Mouse (Mus musculus): ENCODE measurements at regions not wholly inside any gene's neighbourhood (a gene's known extent, or its start where the extent isn't known, plus 50 kb on each side); places are given as distances from the start of the nearest gene placed in this dataset.
"Not testable (repeated sequence)": the region's sequence is repeated elsewhere in the genome, so short reads cannot be mapped to it uniquely, and the experiment has no call there.

- 94% methylated on average over 2 of the region's 2 CpGs for WGBS
Measured at GRCm38 (mm10) chr3:155742421-155742820, 649.2 kb downstream of the Lrriq3 start.

DNA sequence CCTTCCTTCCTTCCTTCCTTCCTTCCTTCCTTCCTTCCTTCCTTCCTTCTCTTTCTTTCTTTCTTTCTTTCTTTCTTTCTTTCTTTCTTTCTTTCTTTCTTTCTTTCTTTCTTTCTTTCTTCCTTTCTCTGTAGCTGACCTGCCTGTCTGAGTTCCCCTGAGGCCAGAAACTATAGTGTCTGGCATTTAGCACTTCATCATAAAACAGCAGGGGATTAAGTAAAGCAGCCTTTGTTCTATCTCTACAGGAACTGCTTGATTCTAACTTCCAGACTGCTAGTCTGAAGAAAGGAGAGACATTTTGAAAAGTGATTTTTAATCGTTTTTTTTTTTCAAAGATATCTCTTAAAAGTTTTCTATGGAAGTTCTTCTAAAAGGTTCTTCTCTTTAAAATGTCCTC is 653.4 kb downstream of the Lrriq3 start:
- H3K27me3 ChIP-seq (ENCODE audit: control insufficient read depth, insufficient read depth, low read length); H3K9ac ChIP-seq (ENCODE audit: low read depth, low read length); DNase-seq (ENCODE audit: extremely low read depth, low read depth, low spot score); H3K36me3 ChIP-seq (ENCODE audit: control insufficient read depth, insufficient read depth, low read length); H3K27ac ChIP-seq (replicated peaks; ENCODE audit: insufficient read depth, low read depth, low read length); H3K4me1 ChIP-seq (ENCODE audit: control insufficient read depth, insufficient read depth, low read length); H3K4me3 ChIP-seq (ENCODE audit: insufficient read depth, low read depth, low read length); H3K79me2 ChIP-seq (ENCODE audit: control insufficient read depth, insufficient read depth, low read length): not testable (repeated sequence)
- WGBS = 27% methylated on average over 1 of the region's 1 CpGs

More at GRCm38 (mm10) chr3:155742421-155742820, 649.2 kb downstream of the Lrriq3 start:
- TF ChIP-seq CTCF (IDR thresholded peaks at IDR 0.05; ENCODE audit: low read depth, low read length) (no peak), POLR2A (IDR thresholded peaks at IDR 0.05; ENCODE audit: extremely low read depth, insufficient read depth, low read length) (no peak)
- Histone ChIP-seq H3K27ac (replicated peaks; ENCODE audit: insufficient read depth, low read depth, low read length) (no peak overlapping the region), H3K4me3 (ENCODE audit: insufficient read depth, low read depth, low read length) (no peak overlapping the region), H3K9ac (ENCODE audit: low read depth, low read length) (no peak overlapping the region), H3K4me1 (ENCODE audit: control insufficient read depth, insufficient read depth, low read length) (no peaks in the 10 kb centered on the region), H3K27me3 (ENCODE audit: control insufficient read depth, insufficient read depth, low read length) (no peaks in the 10 kb centered on the region), H3K36me3 (ENCODE audit: control insufficient read depth, insufficient read depth, low read length) (no peaks in the 10 kb centered on the region), H3K79me2 (ENCODE audit: control insufficient read depth, insufficient read depth, low read length) (no peaks in the 10 kb centered on the region)
- DNase-seq (ENCODE audit: extremely low read depth, low read depth, low spot score) = no peak

DNA sequence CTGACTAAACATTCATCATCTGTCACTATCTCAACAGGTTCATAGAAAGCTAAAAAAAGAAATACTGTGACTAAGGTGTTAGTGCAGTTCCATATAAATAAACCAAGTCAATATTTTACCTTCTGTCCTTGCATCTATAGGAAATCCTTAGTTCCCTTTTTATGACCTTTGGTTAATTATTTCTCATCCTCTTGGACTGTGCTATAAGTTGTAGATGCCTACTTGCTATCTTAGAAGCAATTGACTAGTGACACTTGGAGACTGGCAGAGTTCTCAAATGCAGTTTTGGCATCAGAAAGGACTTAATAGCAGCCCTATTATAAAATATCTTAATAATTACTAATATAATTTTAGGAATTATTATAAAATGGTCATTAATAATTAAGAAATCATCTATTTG is 654.3 kb downstream of the Lrriq3 start:
- no peak for TF ChIP-seq POLR2A (IDR thresholded peaks at IDR 0.05; ENCODE audit: extremely low read depth, insufficient read depth, low read length)
- no peak for TF ChIP-seq CTCF (IDR thresholded peaks at IDR 0.05; ENCODE audit: low read depth, low read length)
- H3K9ac ChIP-seq (ENCODE audit: low read depth, low read length) = no peak overlapping the region
- no peaks in the 10 kb centered on the region for H3K36me3 ChIP-seq (ENCODE audit: control insufficient read depth, insufficient read depth, low read length)
- no peak overlapping the region for H3K4me3 ChIP-seq (ENCODE audit: insufficient read depth, low read depth, low read length)
- no peak overlapping the region for H3K27ac ChIP-seq (replicated peaks; ENCODE audit: insufficient read depth, low read depth, low read length)
- H3K79me2 ChIP-seq (ENCODE audit: control insufficient read depth, insufficient read depth, low read length) = no peaks in the 10 kb centered on the region
- DNase-seq (ENCODE audit: extremely low read depth, low read depth, low spot score) = no peak
- no peaks in the 10 kb centered on the region for H3K27me3 ChIP-seq (ENCODE audit: control insufficient read depth, insufficient read depth, low read length)
- H3K4me1 ChIP-seq (ENCODE audit: control insufficient read depth, insufficient read depth, low read length) = no peaks in the 10 kb centered on the region

GRCm38 (mm10) chr3:155757285-155757684 is 664.1 kb downstream of the Lrriq3 start:
- Histone ChIP-seq H3K4me3 (ENCODE audit: insufficient read depth, low read depth, low read length) (no peak overlapping the region), H3K79me2 (ENCODE audit: control insufficient read depth, insufficient read depth, low read length) (no peaks in the 10 kb centered on the region), H3K27ac (replicated peaks; ENCODE audit: insufficient read depth, low read depth, low read length) (no peak overlapping the region), H3K9ac (ENCODE audit: low read depth, low read length) (no peak overlapping the region), H3K36me3 (ENCODE audit: control insufficient read depth, insufficient read depth, low read length) (no peaks in the 10 kb centered on the region), H3K27me3 (ENCODE audit: control insufficient read depth, insufficient read depth, low read length) (no peaks in the 10 kb centered on the region), H3K4me1 (ENCODE audit: control insufficient read depth, insufficient read depth, low read length) (no peaks in the 10 kb centered on the region)
- DNase-seq (ENCODE audit: extremely low read depth, low read depth, low spot score) = no peak
- TF ChIP-seq CTCF (IDR thresholded peaks at IDR 0.05; ENCODE audit: low read depth, low read length) (no peak), POLR2A (IDR thresholded peaks at IDR 0.05; ENCODE audit: extremely low read depth, insufficient read depth, low read length) (no peak)
- WGBS = 89% methylated on average over 3 of the region's 3 CpGs

DNA sequence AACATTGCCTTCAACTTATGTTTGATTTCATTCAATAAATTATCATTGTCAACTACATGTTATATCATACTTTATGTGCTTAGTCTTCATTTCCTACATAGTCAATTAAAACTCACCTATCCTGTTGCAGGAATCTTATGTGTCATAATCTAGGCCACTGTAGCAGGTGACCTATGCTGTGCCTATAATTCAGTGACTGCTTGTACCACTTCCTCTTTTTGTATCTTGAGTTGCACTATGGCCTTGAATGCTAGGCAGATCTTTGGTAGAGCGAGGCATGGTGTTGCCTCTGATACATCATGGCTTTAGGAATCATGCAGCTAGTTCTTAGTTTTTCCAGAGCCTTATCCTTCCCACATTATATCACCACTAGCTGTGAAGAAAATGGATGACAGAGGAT is 682.8 kb downstream of the Lrriq3 start:
- no peaks in the 10 kb centered on the region for H3K79me2 ChIP-seq (ENCODE audit: control insufficient read depth, insufficient read depth, low read length)
- TF ChIP-seq POLR2A (IDR thresholded peaks at IDR 0.05; ENCODE audit: extremely low read depth, insufficient read depth, low read length) = no peak
- no peak for TF ChIP-seq CTCF (IDR thresholded peaks at IDR 0.05; ENCODE audit: low read depth, low read length)
- H3K9ac ChIP-seq (ENCODE audit: low read depth, low read length) = no peak overlapping the region
- H3K27me3 ChIP-seq (ENCODE audit: control insufficient read depth, insufficient read depth, low read length) = no peaks in the 10 kb centered on the region
- no peaks in the 10 kb centered on the region for H3K4me1 ChIP-seq (ENCODE audit: control insufficient read depth, insufficient read depth, low read length)
- no peaks in the 10 kb centered on the region for H3K36me3 ChIP-seq (ENCODE audit: control insufficient read depth, insufficient read depth, low read length)
- H3K27ac ChIP-seq (replicated peaks; ENCODE audit: insufficient read depth, low read depth, low read length) = no peak overlapping the region
- no peak for DNase-seq (ENCODE audit: extremely low read depth, low read depth, low spot score)
- WGBS = 77% methylated on average over 1 of the region's 1 CpGs
- H3K4me3 ChIP-seq (ENCODE audit: insufficient read depth, low read depth, low read length) = no peak overlapping the region

DNA sequence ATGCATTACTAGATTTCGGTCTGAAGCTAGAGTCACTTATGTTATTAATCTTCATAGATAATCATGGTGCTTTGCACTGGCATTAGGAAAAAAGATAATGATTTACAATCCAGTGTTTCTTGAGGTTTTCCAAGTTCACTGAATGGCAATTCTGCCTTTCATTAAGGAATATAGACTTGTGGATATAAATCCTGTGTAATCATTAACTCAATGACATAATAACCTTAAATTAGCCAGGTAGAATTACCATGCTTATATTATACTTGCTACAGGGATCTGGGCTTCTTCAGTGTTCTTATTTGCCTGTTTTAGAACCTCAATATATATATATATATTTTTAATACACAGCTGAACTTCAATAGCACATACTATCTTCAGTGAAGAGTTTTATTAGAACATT is 683.8 kb downstream of the Lrriq3 start:
- no peaks in the 10 kb centered on the region for H3K36me3 ChIP-seq (ENCODE audit: control insufficient read depth, insufficient read depth, low read length)
- H3K79me2 ChIP-seq (ENCODE audit: control insufficient read depth, insufficient read depth, low read length) = no peaks in the 10 kb centered on the region
- 81% methylated on average over 1 of the region's 1 CpGs for WGBS
- no peak overlapping the region for H3K4me3 ChIP-seq (ENCODE audit: insufficient read depth, low read depth, low read length)
- no peaks in the 10 kb centered on the region for H3K4me1 ChIP-seq (ENCODE audit: control insufficient read depth, insufficient read depth, low read length)
- no peak overlapping the region for H3K27ac ChIP-seq (replicated peaks; ENCODE audit: insufficient read depth, low read depth, low read length)
- no peaks in the 10 kb centered on the region for H3K27me3 ChIP-seq (ENCODE audit: control insufficient read depth, insufficient read depth, low read length)
- no peak overlapping the region for H3K9ac ChIP-seq (ENCODE audit: low read depth, low read length)
- DNase-seq (ENCODE audit: extremely low read depth, low read depth, low spot score) = no peak
- TF ChIP-seq CTCF (IDR thresholded peaks at IDR 0.05; ENCODE audit: low read depth, low read length) (no peak), POLR2A (IDR thresholded peaks at IDR 0.05; ENCODE audit: extremely low read depth, insufficient read depth, low read length) (no peak)

Measured in liver, adult 2 months (tissue).